Mouse (Mus musculus) right cerebral cortex, adult 2 months (tissue): ENCODE results near the gene March5.

ENCODE experiments used
- DNase-seq, 2 experiments: peaks; one replicate each; pipeline ENCODE4 v3.0.0; 2021 to 2022; ENCODE audit warnings: low spot score in 2 of 2

Gene March5

GRCm38 (mm10) chr19:37263943-37264897 is 56.9 kb downstream of the March5 start:
- peak in 1 of 2 experiments; percentile 29 for DNase-seq

- peak; percentile 94 to 97 for DNase-seq
Measured at GRCm38 (mm10) chr19:37265333-37266103, 58.2 kb downstream of the March5 start.

GRCm38 (mm10) chr19:37269106-37269505 is 61.8 kb downstream of the March5 start:
- no peak for DNase-seq
